Mouse (Mus musculus): ENCODE data around the gene Tmem95.
"Not testable (repeated sequence)": the region's sequence is repeated elsewhere in the genome, so short reads cannot be mapped to it uniquely, and the experiment has no call there.

DNA sequence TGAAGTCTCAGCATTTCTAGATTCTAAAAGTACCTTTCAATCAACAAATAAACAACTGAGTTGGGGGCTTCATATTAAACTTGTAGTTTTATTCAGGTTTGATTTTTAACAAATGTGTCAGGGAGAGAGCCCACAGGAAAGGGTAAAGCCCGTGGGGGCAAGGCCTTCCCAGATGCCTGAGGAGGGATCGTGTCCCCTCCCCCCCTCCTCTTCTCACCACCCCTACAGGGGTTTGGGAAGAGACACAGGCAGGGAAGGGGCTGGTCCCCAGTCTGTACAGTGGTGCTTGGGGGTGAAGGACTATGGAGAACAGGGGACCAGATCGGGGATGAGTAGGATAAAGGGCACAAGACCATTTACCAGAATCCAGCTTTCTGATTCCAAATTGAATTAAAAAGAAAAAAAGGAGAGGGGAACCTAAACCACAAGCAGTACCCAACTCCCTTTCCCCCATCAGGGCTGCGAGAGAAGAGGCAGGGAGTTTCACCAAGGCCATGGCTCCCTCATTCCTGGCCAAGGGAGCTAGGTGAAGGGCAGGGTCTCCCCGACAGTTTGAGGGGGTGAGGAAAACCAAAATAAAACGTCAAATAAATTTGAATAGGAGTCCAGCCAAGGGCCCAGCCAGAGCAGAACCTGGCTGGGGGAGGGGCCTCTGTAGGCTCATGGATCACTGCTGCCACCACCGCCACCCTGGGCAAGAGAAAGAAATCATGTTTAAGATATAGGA is 39.0 kb upstream of the Tmem95 start:
- TF ChIP-seq CTCF (IDR thresholded peaks at IDR 0.05); POLR2A (IDR thresholded peaks at IDR 0.05; ENCODE audit: insufficient read depth, low read depth, low read length); EP300 (IDR thresholded peaks at IDR 0.05; ENCODE audit: insufficient read depth, low read depth, low read length): not testable (repeated sequence)
